Mouse (Mus musculus) heart, postnatal 36 days (tissue): ENCODE results near the gene Cfap73. TPM values are rescaled to one million over a fixed set of nuclear protein-coding genes. Genes with fewer than 3 reads are reported as not detected.

ENCODE experiments used
- DNase-seq, 2 experiments: peaks; one replicate each; pipeline ENCODE4 v3.0.0; 2021 to 2022
- intact Hi-C: fragments of 180-260 bp; cut with DNase I; formaldehyde crosslinking; loops from one replicate; pipeline ENCODE4 v1.15.1; 2025
- total RNA-seq, 2 experiments: library from RNA; stranded (reverse); gene quantifications; 2 replicates each; pipeline ENCODE4 v1.2.3; 2021

Gene Cfap73
- total RNA-seq, 2 experiments from 2014 or later = not detected

DNA sequence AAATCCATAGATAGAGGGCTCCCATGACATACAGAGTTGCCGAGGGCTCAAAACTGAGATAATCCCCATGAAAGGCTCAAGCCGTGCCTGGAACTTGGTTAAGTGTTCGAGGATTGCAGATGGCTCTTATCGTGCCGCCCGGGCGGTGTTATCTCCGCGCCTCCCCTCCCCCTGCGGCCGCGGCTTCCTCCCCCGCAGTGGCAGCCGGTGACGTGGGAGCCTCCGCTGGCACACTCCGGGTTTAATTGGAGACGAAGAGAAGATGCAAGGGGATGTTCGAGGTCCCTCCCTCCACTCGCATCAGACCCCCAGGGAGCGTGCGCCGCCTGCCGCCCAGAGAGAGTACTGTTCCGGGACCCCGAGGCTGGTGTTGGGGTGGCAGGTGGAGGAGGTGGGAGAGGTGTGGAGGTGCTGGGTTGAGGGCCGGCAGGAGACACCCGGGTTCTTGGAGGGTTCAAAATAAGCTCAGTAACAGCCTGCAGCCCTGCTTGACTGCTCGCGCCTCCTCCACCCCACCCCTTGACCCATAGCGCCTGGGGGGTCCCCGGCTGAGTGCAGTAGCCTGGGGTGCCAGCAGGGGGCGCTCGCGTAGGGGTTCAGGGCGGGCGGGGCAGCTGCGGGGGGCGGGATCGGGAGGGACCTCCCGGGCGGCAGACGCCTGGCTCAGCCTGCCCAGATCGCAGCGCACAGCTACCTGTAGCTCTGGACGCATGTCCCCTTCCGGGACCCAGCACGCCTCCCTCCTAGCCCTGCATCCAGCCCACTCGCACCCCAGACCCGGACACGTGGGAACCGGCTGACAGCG is 14.7 kb upstream of the Cfap73 start, which contains the start of gene Rasal1:
TSS of gene Rasal1 (plus strand) at position 244 of the 805 bp plus-strand sequence.
- intact Hi-C loops = no loop called here
- DNase-seq = peak; percentile 32 to 47

DNA sequence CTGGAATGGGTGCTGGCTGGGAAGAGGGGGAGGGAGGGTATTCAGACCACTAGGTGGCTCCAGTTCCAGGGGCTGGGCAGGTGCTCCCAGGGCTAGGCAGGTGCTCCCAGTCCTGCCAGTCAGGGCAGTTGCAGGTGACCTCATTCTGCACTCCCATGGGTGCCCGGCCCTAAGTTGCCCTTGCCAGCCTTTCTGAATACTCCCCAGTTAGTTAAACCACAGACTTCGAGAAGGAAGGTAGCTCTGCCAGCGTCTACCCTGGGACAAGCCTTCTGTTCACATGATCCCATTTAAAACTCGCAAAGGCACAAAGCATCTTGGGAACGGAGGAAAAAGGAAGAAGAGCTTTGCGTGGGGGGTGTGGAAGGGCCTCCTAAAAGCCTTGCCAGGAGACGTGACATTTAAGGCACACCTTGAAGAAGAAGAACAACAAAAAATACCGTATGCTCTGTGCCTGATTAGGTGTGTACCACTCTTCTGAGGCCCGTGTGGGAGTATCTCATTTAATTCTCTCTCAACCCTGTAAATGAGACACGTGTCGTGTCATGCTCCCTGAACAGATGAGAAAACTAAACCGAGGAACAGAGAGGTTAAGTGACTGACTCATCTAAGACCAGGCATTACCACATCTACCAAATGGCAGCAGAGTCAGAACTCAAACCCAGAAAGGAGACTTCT is 13.9 kb upstream of the Cfap73 start:
- intact Hi-C loops = no loop called here
- DNase-seq = no peak

DNA sequence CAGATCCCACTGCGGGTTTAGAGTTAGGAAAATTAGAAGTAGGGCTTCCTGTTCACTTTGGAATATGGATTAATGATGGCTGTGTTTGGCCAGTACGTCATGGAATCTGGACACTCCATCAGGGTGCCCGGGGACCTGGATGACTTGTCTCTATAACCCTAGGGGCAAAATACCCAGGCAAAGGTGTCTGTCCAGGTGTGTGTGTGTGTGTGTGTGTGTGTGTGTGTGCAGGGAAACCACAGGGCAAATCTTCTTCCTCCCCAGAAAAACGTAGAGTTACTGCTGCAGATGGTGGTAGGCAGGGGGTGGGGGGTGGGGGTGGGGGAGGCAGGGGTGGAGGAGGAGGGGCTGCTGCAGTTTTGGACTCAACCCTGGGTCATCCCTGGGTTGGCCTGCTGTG is 13.3 kb upstream of the Cfap73 start:
- intact Hi-C loops = no loop called here

DNA sequence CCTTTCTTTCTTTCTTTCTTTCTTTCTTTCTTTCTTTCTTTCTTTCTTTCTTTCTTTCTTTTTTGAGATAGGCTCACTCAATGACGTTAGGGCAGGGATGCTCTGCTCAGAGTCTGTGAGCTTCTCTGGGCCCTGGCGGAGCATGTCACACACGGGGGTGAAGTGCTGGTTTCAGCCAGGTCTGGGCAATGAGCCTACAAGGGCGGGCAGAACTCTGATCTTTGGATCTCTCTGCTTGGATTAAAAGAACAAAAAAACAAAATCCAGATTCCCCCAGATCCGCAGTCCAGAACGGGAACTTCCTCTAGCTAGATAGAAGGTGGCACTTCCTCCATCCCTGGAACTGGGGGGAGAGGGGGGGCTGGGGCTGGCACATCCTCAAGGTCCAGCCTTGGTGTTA is 11.8 kb upstream of the Cfap73 start:
- intact Hi-C loops = no loop called here
- peak in 1 of 2 experiments; percentile 42 for DNase-seq

More for the DNA sequence above, 13.3 kb upstream of the Cfap73 start:
- no peak for DNase-seq

DNA sequence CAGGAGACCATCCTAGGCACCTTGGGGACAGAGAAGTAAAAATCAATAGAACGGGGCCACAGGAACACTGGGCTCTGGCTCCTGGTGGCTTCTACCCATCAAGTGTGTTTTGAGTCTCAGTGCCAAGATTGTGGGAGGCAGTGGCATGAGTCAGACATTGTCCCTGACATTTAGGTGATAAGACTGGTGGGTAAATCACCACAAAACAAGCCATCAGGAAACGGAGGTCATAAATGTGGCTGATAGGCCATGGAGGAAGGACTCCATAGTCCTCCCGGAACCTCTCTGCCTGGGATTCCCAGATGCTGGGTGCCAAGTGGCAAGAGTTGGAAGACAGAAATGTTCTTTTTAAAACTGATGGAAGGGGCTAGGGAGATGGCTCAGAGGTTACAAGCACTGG is 10.2 kb upstream of the Cfap73 start:
- no peak for DNase-seq
- intact Hi-C loops = no loop called here

DNA sequence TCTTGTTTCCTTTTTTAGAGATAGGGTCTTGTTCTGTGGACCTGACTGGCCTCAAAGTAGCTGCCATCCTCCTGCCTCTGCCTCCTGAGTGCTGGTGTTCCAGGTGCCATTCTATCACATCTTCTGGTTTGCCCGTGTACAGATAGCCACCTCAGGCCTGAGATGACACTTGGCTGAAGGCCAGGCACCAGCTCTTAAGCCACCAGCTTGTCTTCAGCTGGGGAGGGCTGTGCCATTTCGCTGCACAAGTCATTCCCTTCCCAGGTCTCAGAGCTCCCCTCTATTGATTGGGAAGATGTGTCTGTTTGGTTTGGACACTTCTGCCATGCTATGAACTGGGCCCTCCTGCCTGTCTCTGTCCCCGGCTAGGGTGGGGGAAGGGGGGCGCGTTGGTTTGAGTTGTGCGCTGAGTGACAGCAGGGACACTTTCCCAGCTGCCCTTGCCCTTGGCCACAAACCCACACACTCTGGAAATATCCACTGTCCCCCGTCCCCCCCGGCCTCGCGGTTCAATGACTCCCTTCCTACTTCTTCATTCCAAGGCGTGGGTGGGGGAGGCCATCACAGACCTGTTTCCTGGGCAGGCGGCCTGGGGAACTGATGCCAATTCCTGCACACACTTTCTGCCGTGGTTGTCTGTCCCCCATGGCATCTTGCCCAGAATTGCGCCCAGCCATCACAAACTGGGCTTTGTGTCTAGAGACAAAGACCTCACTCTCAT is 9.5 kb upstream of the Cfap73 start:
- DNase-seq = no peak
- intact Hi-C loops = no loop called here

DNA sequence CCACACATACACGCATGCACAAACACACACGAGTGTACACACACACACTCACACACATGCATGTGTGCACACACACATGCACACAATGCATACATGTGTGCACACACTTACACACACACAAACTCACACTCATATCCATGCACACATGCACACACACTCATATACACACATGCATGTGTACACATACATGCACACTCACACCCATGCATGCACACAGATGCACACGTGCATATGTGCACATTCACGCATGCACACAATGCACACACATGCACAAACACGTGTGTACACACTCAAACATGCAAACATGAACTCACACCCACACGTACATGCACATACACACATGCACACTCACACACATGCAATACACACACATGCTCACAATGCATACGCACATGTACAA is 6.1 kb upstream of the Cfap73 start:
- no peak for DNase-seq
- intact Hi-C loops = no loop called here

DNA sequence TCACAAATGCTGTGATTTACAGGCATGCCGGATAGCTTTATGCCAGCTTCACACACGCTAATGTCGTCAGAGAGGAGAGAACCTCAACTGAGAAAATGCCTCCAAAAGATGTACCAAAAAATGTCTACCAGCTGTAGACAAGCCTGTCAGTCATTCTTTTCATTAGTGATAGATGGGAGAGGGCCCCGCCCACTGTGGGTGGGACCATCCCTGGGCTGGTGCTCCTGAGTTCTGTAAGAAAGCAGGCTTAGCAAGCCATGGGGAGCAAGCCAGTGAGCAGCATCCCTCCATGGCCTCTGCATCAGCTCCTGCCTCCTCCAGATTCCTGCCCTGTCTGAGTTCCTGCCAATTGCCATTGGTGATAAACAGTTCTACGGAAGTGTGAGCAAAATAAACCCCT is 1.6 kb upstream of the Cfap73 start:
- intact Hi-C loops = no loop called here
- DNase-seq = no peak

DNA sequence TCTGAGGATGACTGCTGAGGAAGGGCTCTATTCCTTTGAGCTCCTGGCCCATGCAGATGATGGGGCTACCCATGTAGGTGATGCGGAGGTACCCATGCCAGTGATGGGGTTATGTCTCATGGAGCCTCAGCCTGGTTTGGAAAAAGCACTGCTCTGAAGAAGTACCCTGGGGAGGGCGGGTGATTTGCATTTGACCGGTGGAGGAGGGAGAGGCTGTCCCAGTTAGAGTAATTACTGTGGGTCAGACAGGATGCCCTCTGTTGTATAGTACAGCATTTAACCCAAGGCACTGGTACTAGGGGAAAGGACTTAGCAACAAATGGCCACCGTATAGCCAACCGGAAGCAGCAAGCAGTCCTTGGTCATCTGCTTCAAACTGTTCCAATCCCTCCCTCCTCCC is 825 bp upstream of the Cfap73 start:
- intact Hi-C loops = no loop called here
- no peak for DNase-seq

DNA sequence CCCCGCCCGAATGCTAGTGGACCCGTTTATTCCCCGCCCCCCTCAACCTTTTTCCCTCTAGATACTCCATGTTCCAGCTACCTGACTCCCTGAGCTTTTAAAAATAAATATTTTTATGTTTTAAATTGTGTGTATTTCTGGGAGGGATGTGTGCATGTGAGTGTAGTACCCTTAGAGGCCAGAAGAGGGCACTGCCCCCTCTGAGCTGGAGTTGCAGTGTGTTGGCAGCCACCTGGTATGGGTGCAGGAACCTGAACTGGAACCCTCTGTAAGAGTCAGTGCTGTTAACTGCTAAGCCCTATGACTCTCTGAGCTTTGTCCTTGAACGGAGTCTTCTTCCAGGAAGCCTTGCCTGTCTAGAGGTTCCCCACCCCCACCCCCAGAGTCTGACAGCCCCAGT is 2.1 kb downstream of the Cfap73 start:
- intact Hi-C loops = no loop called here
- DNase-seq = no peak

DNA sequence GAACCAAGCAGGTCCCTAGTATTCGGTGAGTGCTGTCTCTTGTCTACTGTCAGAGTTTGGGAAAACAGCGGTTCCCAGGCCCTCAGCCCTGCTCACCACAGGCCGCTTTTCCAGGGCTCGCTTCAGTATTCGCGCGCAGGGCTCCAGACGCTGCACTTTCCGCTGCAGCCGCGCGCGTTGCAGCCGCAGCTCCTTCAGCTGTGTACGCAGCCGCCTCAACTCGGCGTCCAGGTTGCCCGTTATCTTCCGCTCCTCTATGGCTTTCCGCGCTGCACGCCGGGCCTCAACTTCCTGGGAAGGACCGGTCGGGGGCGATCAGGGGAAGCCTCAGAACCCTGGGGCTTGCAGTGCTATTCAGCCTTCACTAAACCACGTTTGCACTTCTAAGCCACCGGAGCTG is 2.9 kb downstream of the Cfap73 start:
- intact Hi-C loops = no loop called here
- no peak for DNase-seq

DNA sequence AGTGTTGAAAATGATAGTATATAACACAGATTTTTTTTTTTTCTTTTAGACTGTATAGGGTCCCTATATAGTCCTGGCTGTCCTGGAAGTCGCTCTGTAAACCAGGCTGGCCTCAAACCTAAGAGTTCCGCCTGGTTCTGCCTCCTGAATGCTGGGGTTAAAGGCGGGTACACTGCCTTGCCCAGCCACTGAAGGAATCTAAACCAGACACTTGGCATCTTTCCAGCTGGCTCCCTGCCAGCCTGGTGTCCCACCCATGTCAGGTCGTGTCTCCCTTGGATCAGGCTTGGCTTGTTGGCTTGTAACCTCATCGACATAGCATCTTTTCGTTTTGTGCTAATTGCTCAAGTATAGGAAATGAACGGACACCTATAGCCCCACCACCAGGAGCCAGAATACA is 5.4 kb downstream of the Cfap73 start:
- peak in 1 of 2 experiments; percentile 35 for DNase-seq
- intact Hi-C loops = no loop called here

DNA sequence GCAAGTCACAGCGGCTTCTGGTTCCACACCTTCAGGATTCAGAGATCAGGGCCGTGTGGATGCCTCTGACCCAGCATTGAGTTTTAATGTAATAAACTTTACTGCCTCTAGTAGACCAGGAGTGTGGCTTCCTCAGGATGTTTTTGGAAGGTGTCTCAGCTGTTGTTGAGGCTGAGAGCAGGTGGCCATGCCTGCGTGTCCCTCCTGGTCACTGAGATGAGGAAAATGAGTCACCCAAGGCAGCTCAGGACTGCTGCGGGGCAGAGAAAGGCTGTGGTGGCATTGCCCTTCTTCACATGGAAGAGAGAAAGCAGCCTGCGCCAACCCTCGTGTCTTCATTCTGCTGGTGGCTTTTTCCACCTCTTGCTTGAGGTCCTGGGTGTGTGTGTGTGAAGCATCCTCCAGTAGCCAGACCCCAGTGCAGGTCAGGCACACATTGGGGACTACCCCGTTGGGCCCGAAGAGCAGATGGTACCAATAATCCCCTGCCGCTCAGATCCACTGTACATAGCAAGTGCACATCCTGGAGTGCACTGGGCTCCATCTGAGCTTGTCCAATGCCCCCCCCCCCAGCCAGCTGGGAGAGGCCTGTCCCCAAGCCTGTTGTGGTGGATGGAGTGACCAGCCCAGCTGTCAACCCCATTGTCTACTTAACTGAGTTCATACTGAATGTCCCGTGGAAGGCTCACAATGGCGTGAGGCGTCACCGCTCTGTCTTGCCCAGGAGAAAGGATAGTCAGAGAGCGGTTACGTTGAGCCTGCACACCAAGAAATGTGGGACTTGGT is 6.3 kb downstream of the Cfap73 start:
- intact Hi-C loops = no loop called here
- no peak for DNase-seq

DNA sequence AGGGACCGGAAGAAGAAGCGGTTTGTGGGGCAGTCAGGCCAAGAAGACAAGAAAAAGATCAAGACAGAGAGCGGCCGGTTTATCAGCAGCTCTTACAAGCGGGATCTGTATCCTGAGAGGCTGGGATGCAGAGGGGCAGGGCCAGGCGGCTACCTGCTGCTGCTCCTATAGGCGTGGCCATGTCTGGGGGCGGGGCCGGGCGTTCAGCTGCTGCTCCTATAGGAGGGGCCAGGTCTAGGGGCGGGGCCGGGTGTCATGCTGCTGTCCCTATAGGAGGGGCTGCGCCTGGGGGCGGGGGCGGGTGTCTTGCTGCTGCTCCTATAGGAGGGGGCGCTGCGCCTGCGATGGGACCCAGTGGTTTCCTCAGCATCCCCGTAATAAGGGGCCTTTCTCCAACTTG is 7.6 kb downstream of the Cfap73 start:
- intact Hi-C loops = no loop called here
- no peak for DNase-seq

DNA sequence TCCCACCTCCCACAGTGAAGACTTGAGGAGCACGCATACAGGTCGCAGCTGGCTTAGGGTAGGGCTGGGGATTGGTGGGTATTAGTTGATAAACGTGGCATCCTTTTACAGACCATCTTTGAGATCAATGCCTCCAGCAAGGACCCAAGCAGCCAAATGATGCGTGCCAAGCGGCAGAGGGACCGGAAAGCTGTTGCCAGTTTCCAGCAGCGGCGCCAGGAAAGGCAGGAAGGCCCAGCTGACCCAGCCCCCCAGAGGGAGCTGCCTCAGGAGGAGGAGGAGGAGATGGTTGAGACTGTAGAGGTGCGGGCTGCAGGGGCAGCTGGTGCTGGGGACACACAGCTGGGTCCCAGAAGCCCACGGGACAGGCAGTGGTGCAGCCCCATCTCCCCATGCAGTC is 9.6 kb downstream of the Cfap73 start:
- intact Hi-C loops = no loop called here

DNA sequence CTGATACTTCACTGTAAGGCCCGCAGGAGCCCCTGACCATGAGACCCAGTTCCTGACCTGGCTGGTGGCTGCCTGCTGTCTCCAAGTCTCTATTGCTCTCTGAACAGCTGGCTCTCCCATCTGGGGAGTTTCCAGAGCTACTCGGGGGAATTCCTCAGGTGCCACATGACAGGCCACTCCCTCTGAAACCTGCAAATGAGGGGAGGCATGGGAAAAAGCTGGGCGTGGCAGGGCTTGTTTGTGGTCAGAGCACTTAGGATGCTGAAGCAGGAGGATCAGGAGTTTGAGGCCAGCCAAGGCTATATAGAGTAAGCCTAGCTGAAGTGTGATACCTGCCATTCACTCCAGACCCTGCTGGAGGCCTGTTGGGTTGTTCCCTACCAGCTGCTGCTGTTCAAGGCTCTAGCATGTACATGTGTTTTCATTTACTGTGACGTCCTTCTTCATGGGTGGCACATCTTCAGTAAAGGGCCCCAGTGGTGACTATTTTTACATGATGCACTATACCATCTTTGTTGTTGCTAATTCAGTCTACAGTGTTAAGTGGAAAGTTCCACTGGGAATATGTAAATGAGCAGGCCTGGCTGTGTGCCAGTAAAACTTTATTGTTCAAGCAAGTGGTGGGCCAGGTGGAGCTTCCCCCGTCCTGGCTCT is 11.7 kb downstream of the Cfap73 start:
- DNase-seq = no peak
- intact Hi-C loops = no loop called here

More for the DNA sequence above, 9.6 kb downstream of the Cfap73 start:
- DNase-seq = no peak

DNA sequence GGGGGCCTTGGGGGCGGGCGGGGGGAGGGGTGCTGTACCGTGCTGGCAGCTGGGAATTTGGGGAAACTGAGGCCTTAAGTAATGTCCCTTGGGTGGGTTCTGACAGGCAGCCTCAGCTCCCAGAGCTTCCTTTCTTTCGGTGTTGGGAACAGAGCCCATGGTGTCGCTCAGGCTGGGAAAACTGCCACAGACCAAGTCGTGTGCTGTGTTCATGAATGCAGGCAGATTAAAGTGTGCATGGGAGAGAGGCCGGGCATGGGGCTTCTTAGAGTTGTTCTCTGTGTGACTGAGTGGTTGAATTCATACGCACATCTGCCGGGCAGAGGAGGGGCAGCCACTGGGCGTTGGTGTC is 12.2 kb downstream of the Cfap73 start:
- intact Hi-C loops = no loop called here
- no peak for DNase-seq

DNA sequence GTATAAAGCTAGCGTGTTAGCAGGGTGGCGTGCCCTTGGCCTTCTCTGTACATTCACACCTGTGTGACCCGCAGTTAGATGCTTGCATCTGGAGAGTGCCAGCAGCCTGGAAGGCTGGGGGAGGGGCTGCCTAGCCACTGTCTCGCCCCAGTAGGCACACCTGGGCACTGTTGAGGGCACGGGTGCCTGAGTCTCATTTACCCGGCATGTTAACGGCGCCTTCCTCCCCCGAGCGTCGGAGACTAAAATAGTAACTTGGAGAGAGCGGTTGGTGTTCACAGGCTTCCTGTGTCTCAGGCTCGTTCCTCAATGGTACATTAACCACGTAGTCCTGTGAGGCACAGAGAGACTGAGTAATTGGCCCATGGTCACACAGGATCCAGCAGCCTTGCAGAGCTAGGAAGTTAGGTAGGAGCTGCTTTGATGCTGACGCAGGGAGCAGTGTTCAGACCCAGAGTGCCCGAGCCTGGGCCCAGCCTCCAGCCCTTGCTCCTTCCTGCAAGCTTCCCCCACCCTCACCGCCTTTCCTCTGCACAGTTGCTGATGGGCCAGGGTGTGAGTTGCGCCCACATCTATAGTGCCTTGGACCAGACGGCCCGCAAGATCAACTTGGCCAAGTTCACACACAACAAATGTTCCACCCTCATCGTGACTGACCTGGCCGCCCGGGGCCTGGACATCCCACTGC is 12.8 kb downstream of the Cfap73 start:
- no peak for DNase-seq
- intact Hi-C loops = no loop called here

DNA sequence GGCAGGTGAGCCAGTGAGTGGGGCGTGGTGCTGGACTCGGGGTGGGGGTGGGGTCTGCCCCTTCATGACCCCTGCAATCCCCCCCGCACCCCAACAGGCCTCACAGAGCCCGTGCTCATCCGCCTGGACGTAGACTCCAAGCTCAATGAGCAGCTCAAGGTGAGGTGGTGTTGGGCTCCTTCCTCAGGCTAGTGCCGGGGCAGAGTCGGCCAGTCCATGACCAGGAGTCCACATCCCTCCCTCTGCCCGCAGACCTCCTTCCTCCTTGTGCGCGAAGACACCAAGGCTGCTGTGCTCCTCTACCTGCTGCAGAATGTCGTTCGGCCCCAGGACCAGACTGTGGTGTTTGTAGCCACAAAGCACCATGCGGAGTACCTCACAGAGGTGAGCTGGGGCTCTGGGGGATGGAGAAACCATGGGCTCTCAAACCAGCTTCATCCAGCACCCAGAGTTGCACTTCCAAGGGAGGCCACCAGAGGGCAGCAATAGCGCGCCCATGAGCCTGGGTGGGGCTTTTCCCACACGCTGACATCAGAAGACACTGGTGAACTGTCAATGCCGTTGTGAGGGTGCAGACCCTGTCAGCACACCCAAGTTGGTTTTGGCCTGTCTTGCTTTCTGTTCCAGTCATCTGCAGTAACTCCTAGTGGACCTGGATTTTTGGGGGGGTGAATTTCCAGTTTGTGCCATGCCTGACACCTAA is 13.5 kb downstream of the Cfap73 start:
- intact Hi-C loops = loop anchor here (1.0 kb wide), 1 partner anchor 53 kb away; no protein-coding TSS in a partner anchor
- DNase-seq = peak; percentile 79 to 88
